Mouse (Mus musculus) adrenal gland, adult 2 months (tissue): ENCODE data around the gene Gys2. TPM values are rescaled to one million over a fixed set of nuclear protein-coding genes. Genes with fewer than 3 reads are reported as not detected.

Experiments used
- DNase-seq: peaks from one replicate; pipeline ENCODE4 v3.0.0; 2021
- polyA plus RNA-seq: library from polyadenylated mRNA; depleted of rRNA; stranded (reverse); fragments of >200 nt; gene quantifications from 2 replicates; pipeline ENCODE4 v1.2.3, GENCODE M21; 2012; rRNA removed
- total RNA-seq, 2 experiments: library from RNA; stranded (reverse); gene quantifications; 2 replicates each; pipeline ENCODE4 v1.2.3; 2021

The Gys2 gene
- total and polyA plus RNA-seq, 3 experiments, result 2.5 to 18.5 (median 9.8) TPM

DNA sequence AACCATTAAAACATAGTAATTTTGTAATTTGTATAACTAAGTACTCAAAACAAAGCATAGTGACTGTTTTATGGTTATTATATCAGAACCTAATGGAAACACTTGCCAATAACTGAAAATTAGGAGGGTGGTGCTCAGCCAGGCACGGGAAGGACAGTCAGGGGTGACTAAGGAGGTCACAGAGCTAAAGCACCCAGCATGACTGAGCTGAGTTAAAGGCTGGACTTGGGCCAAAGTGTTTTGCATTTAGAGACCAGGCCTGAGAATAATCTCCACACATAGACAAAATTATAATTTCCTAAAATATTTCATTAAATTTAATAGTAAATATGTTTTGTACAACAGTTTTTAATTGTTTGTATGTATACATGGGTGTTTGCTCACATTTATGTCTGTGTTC, 95.8 kb downstream of the Gys2 start:
- peak; percentile 7 for DNase-seq

Other genes with a start within 250 kb of the Gys2 start
- not detected for gene Iapp, start 174.7 kb downstream of the Gys2 start, total RNA-seq
- gene Iapp, start 174.7 kb downstream of the Gys2 start, polyA plus RNA-seq, result not detected in 2 replicates
- not detected for gene Slco1a5, start 150.1 kb downstream of the Gys2 start, total RNA-seq
- gene Slco1a5, start 150.1 kb downstream of the Gys2 start, polyA plus RNA-seq, result not detected in 2 replicates
- gene Pyroxd1, start 127.5 kb downstream of the Gys2 start, total RNA-seq, result 10 to 100 TPM in 1 of 2 experiments, 1 to 10 TPM in 1; 7.7 to 12.3 TPM
- gene Pyroxd1, start 127.5 kb downstream of the Gys2 start, polyA plus RNA-seq, result 2.7 and 3.5 TPM in 2 replicates
- gene Recql, start 86.0 kb downstream of the Gys2 start, total RNA-seq, result 10 to 100 TPM in 1 of 2 experiments, 1 to 10 TPM in 1; 9.6 to 16.1 TPM
- 1.5 and 2.1 TPM in 2 replicates for gene Recql, start 86.0 kb downstream of the Gys2 start, polyA plus RNA-seq
- gene Golt1b, start 85.9 kb downstream of the Gys2 start, total RNA-seq, result 10 to 100 TPM; 38.1 to 39.1 TPM
- gene Golt1b, start 85.9 kb downstream of the Gys2 start, polyA plus RNA-seq, result 2.6 and 3.7 TPM in 2 replicates
- gene Spx, start 59.7 kb downstream of the Gys2 start, total RNA-seq, result under 1 TPM; 0.17 to 0.49 TPM
- 0.30 and 0.42 TPM in 2 replicates for gene Spx, start 59.7 kb downstream of the Gys2 start, polyA plus RNA-seq
- 100 to 1,000 TPM; 222 to 343 TPM for gene Ldhb, start 34.8 kb upstream of the Gys2 start, total RNA-seq
- gene Ldhb, start 34.8 kb upstream of the Gys2 start, polyA plus RNA-seq, result 39.7 and 47.7 TPM in 2 replicates
- gene Kcnj8, start 98.5 kb upstream of the Gys2 start, total RNA-seq, result 10 to 100 TPM in 1 of 2 experiments, 1 to 10 TPM in 1; 6.4 to 12.1 TPM
- gene Kcnj8, start 98.5 kb upstream of the Gys2 start, polyA plus RNA-seq, result 5.6 and 7.6 TPM in 2 replicates
- 10 to 100 TPM; 13.7 to 17.3 TPM for gene Abcc9, start 229.2 kb upstream of the Gys2 start, total RNA-seq
- gene Abcc9, start 229.2 kb upstream of the Gys2 start, polyA plus RNA-seq, result 1.9 and 3.1 TPM in 2 replicates